Mouse (Mus musculus): Measurements from ENCODE around the gene Sorbs1. TPM values are rescaled to one million over a fixed set of nuclear protein-coding genes. Genes with fewer than 3 reads are reported as not detected.

The Sorbs1 gene
- total RNA-seq, 2 experiments from 2014 or later, result 131 to 189 TPM

GRCm38 (mm10) chr19:40414798-40415475 is 98.6 kb downstream of the Sorbs1 start:
- intact Hi-C loops (cut with DNase I), result no loop called here
- DNase-seq, result no peak

- DNase-seq, result no peak
- intact Hi-C loops (cut with DNase I), result no loop called here
Measured at GRCm38 (mm10) chr19:40414386-40414785, 99.2 kb downstream of the Sorbs1 start.

GRCm38 (mm10) chr19:40411379-40411813 is 102.2 kb downstream of the Sorbs1 start:
- DNase-seq, result no peak
- intact Hi-C loops (cut with DNase I), result no loop called here

- intact Hi-C loops (cut with DNase I), result no loop called here
- DNase-seq, result no peak
Measured at GRCm38 (mm10) chr19:40410511-40410910, 103.1 kb downstream of the Sorbs1 start.

GRCm38 (mm10) chr19:40410109-40410508 is 103.5 kb downstream of the Sorbs1 start:
- DNase-seq, result no peak
- intact Hi-C loops (cut with DNase I), result no loop called here

- no peak for DNase-seq
- intact Hi-C loops (cut with DNase I), result no loop called here
Measured at GRCm38 (mm10) chr19:40409500-40410035, 104.0 kb downstream of the Sorbs1 start.

- intact Hi-C loops (cut with DNase I), result no loop called here
- DNase-seq, result no peak
Measured at GRCm38 (mm10) chr19:40407186-40407585, 106.4 kb downstream of the Sorbs1 start.

GRCm38 (mm10) chr19:40406661-40407060 is 106.9 kb downstream of the Sorbs1 start:
- intact Hi-C loops (cut with DNase I), result no loop called here
- DNase-seq, result no peak

GRCm38 (mm10) chr19:40405808-40406207 is 107.8 kb downstream of the Sorbs1 start:
- DNase-seq, result no peak
- intact Hi-C loops (cut with DNase I), result no loop called here

- no peak for DNase-seq
- intact Hi-C loops (cut with DNase I), result no loop called here
Measured at GRCm38 (mm10) chr19:40404582-40404981, 109.0 kb downstream of the Sorbs1 start.

- intact Hi-C loops (cut with DNase I), result no loop called here
- DNase-seq, result no peak
Measured at GRCm38 (mm10) chr19:40403999-40404398, 109.6 kb downstream of the Sorbs1 start.

- DNase-seq, result no peak
- intact Hi-C loops (cut with DNase I), result no loop called here
Measured at GRCm38 (mm10) chr19:40402155-40402963, 111.2 kb downstream of the Sorbs1 start.

- intact Hi-C loops (cut with DNase I), result no loop called here
- DNase-seq, result no peak
Measured at GRCm38 (mm10) chr19:40401213-40401612, 112.4 kb downstream of the Sorbs1 start.

- intact Hi-C loops (cut with DNase I), result no loop called here
- no peak for DNase-seq
Measured at GRCm38 (mm10) chr19:40400426-40401030, 113.1 kb downstream of the Sorbs1 start.

- no peak for DNase-seq
- intact Hi-C loops (cut with DNase I), result no loop called here
Measured at GRCm38 (mm10) chr19:40395757-40396661, 117.6 kb downstream of the Sorbs1 start.

- intact Hi-C loops (cut with DNase I), result no loop called here
- DNase-seq, result no peak
Measured at GRCm38 (mm10) chr19:40395321-40395695, 118.3 kb downstream of the Sorbs1 start.

- intact Hi-C loops (cut with DNase I), result no loop called here
- no peak for DNase-seq
Measured at GRCm38 (mm10) chr19:40394555-40395320, 118.8 kb downstream of the Sorbs1 start.

- DNase-seq, result no peak
- intact Hi-C loops (cut with DNase I), result no loop called here
Measured at GRCm38 (mm10) chr19:40392795-40393392, 120.7 kb downstream of the Sorbs1 start.

- DNase-seq, result peak; percentile 72 to 84
- intact Hi-C loops (cut with DNase I), result loop anchor here (1.0 kb wide), 1 partner anchor 154 kb away; no protein-coding TSS in a partner anchor
Measured at GRCm38 (mm10) chr19:40391469-40391868, 122.1 kb downstream of the Sorbs1 start.

Data from gastrocnemius, postnatal 36 days (tissue).